Mouse (Mus musculus) adrenal gland, adult 10 weeks (tissue): ENCODE data around the gene Gm28539. TPM values are rescaled to one million over a fixed set of nuclear protein-coding genes. Genes with fewer than 3 reads are reported as not detected.

Experiments used
- polyA plus RNA-seq: library from polyadenylated mRNA; stranded (reverse); fragments of 350-450 nt; fragmentation: Illumina TruSeq; extraction: RNeasy Lipid Tissue Mini Kit (QIAGEN cat#74804); gene quantifications from one replicate; pipeline ENCODE4 v1.2.3, GENCODE M21; 2014; ENCODE audit warnings: low read depth, low replicate concordance

Gm28539 gene
- polyA plus RNA-seq, result not detected

GRCm38 (mm10) chr16:18836468-18837208, at the start of gene Gm28539, which contains the start of gene 2510002D24Rik:
TSS of gene Gm28539 (plus strand) at chr16:18836584.
TSS of gene 2510002D24Rik (plus strand) at chr16:18836578.

GRCm38 (mm10) chr16:18811468-18812384, 24.7 kb upstream of the Gm28539 start, which contains the start of the genes Ufd1 and Cdc45:
TSS of gene Ufd1 (plus strand) at chr16:18811779.
TSS of gene Cdc45 (minus strand) at chr16:18811987.

GRCm38 (mm10) chr16:18876442-18877308, 40.3 kb downstream of the Gm28539 start, which contains the start of the genes Mrpl40 and Hira:
TSS of gene Mrpl40 (minus strand) at chr16:18876862.
TSS of gene Hira (plus strand) at chr16:18877037.

Other genes with a start within 250 kb of the Gm28539 start
- not detected for gene Tbx1, start 245.9 kb upstream of the Gm28539 start, polyA plus RNA-seq
- gene Gp1bb, start 214.2 kb upstream of the Gm28539 start, polyA plus RNA-seq, result not detected
- gene Gm49601, start 210.2 kb upstream of the Gm28539 start, polyA plus RNA-seq, result not detected
- 0.99 TPM for gene Sept5, start 206.6 kb upstream of the Gm28539 start, polyA plus RNA-seq
- gene Cldn5, start 59.7 kb upstream of the Gm28539 start, polyA plus RNA-seq, result 0.41 TPM
- 116 TPM for gene Ufd1, start 24.8 kb upstream of the Gm28539 start, polyA plus RNA-seq
- gene Cdc45, start 24.6 kb upstream of the Gm28539 start, polyA plus RNA-seq, result 4.4 TPM
- gene 2510002D24Rik, start within 50 bp of the Gm28539 start, polyA plus RNA-seq, result 5.2 TPM
- 74.8 TPM for gene Mrpl40, start 40.3 kb downstream of the Gm28539 start, polyA plus RNA-seq
- 13.7 TPM for gene Hira, start 40.5 kb downstream of the Gm28539 start, polyA plus RNA-seq